Mouse (Mus musculus): Measurements from ENCODE around the gene Spc24.

Spc24 gene

DNA sequence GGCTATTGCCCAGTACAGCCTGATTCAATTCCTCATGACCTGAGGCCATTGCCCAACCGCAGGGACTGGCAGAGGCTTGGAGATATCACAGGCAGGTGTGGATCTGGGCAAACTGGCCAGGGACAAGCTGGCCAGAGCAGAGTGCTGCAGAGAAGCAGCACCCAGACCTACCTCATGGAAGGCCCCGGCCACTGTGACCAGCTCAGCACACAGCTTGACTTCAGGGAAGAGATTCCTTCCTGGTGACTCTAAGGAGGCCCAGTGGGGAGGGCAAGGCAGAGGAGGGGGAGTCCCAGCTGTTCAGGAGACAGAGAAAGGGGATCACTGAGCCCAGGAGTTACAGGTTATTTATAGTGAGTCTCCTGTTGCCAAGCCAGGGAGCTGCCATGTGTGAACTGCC is 39.1 kb downstream of the Spc24 start:
- ChIA-PET CTCF (interaction anchor here in 3 of 4 experiments (0.5 to 1.2 kb wide), 4 partner anchors 14 to 85 kb away, joined by 3 to 4 read pairs (median 4); no protein-coding TSS in a partner anchor), POLR2A (interaction anchor here in 3 of 4 experiments (0.5 to 26.2 kb wide), 26 partner anchors 10 to 349 kb away, joined by 3 to 656 read pairs (median 4); partner anchors contain the start of genes Spc24 (in 2 of the 3), Gm49318 (in 1 of the 3) and Kank2 (in 1 of the 3))

DNA sequence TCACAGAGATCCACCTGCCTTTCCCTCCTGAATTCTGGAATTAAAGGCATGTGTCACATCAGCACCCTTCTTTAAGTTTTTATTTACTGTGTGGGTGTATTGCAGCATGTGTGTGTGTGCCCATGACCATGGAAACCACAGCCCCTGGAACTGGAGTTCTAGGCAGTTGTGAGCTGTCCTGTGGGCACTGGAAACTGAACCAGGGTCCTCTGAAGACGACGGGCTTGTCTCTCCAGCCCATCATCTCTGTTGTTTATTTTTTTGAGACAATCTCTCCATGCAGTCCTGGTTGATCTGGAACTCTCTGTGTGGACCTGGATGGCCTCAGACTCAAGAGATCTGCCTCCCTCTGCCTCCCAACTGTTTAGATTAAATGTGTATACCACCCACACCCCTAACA is 43.1 kb downstream of the Spc24 start:
- ChIA-PET POLR2A (interaction anchor here in 2 of 4 experiments (1.0 to 3.0 kb wide), 3 partner anchors 9 to 10 kb away, joined by 3 to 28 read pairs (median 13); no protein-coding TSS in a partner anchor), CTCF (interaction anchor here in 1 of 4 experiments (0.8 kb wide), 1 partner anchor 48 kb away, joined by 3 read pairs; no protein-coding TSS in a partner anchor)

DNA sequence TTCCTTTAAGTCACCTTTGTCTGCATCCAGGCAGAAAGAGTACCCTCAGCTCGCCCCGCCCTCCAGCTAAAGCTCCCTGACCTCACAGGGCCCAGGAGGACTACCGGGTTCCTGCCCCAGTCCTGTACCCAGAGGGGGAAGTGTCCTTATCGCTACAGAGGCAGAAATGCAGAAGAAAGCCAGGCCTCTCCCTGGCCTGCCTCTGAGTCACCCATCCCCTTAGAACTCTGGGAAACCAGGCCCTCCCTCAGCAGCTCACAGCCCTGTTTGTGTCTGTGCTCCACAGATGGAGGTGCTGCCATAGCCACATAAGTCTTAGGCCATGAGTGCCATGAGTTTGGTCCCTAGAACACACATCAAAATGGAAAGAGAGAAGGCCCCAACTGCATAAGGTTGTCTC is 44.8 kb downstream of the Spc24 start:
- ChIA-PET POLR2A (interaction anchor here (0.5 to 3.7 kb wide), 12 partner anchors 8 to 169 kb away, joined by 3 to 30 read pairs (median 4); partner anchors contain the start of gene Ldlr (in 4 of the 4)), CTCF (no interaction called here)

DNA sequence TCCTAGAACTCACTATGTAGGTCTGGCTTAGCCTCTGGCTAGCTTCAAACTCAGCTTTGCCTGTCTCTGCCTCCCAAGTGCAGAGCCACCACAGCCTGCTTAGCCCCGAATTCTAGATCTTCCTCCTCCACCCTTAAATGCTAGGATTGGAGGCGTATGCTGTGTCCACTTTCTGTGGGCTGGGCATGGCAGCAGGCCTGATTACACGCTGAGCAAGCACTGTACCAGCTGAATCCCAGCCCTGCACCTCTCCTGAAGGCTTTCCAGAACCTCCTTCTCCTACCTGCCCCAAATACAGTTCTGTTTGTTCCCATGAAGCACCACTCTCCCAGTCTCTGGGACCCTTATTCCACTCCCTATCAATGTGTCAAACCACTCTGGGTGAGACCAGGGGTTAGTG is 50.8 kb downstream of the Spc24 start:
- POLR2A ChIA-PET = interaction anchor here in 2 of 4 experiments (1.0 to 7.1 kb wide), 6 partner anchors 9 to 39 kb away, joined by 3 to 90 read pairs (median 11); partner anchors contain the start of gene Ldlr (in 2 of the 2)
- CTCF ChIA-PET = interaction anchor here in 1 of 4 experiments (0.5 kb wide), 1 partner anchor 30 kb away, joined by 3 read pairs; no protein-coding TSS in a partner anchor

DNA sequence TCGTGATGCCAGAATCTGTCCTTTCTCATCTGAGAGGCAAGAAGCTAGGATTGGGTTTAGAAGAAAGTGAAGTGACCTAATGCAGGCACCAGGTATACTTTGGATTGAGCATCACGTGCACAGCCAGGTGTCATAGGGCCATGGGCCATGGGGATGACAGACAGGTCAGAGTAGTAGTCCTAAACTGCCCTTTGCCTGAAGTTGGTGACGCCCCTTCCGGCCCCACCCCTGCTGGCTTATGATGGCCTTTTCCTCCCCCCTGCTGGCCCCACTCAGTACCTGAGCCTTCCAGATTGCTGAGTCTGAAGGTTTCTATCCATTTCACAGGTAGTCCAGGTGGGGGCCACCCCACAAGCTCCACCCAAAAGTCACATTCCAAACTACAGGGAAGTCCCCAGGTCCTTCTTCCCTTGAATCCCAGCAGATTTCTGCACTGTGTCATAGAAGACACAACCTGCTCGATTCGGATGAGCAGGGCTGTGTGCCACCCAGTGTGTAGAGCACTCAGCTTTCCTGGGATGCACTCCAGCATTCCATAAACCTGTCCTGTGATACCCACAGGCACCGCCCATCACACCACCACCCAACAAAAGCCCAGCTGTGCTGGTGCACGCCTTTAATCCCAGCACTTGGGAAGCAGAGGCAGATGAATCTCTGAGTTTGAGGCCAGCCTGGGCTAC is 53.4 kb downstream of the Spc24 start:
- CTCF ChIA-PET = interaction anchor here in 1 of 4 experiments (0.6 to 0.8 kb wide), 2 partner anchors 14 kb away, joined by 3 read pairs; no protein-coding TSS in a partner anchor
- POLR2A ChIA-PET = interaction anchor here (0.6 to 7.1 kb wide), 35 partner anchors 9 to 210 kb away, joined by 3 to 90 read pairs (median 4); partner anchors contain the start of genes Ldlr (in 3 of the 4), Kank2 (in 1 of the 4) and Spc24 (in 1 of the 4)

DNA sequence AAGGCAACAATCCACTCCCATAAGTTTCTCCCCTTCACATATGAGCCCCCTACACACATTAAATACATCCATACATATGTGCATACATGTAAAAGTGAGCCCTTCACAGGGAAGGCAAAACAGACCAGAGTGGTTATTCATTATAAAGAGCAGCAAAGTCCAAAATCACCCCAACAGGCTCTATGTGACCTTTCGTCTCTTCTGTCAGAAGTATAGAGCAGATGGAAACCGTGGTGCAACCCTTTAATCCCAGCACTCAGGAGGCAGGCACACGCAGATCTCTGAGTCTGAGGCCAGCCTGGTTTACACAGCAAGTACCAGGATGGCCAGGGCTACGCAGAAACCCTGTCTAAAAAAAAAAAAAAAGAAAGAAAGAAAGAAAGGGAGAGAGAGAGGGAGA is 54.0 kb downstream of the Spc24 start:
- ChIA-PET CTCF (interaction anchor here in 1 of 4 experiments (0.6 kb wide), 1 partner anchor 13 kb away, joined by 3 read pairs; no protein-coding TSS in a partner anchor), POLR2A (interaction anchor here (0.6 to 7.1 kb wide), 27 partner anchors 9 to 161 kb away, joined by 3 to 90 read pairs (median 5); partner anchors contain the start of genes Ldlr (in 3 of the 4) and Spc24 (in 1 of the 4))

Measured in embryonic stem cell, embryonic (primary cell).